Mouse (Mus musculus) cerebellum, adult 2 months (tissue): Measurements from ENCODE around the gene Pde10a.

Experiments used
- CTCF ChIP-seq: fragments of 200-500 bp; IDR thresholded peaks from 2 replicates; pipeline ENCODE4 v1.5.1; 2011; ENCODE audit warnings: low read depth, mild to moderate bottlenecking, control low read depth, low read length, moderate library complexity, borderline replicate concordance; ENCODE audit not compliant: insufficient read depth
- POLR2A ChIP-seq: fragments of 200-500 bp; IDR thresholded peaks from 2 replicates; pipeline ENCODE4 v1.6.1; 2011; ENCODE audit warnings: low read length, control low read depth, borderline replicate concordance; ENCODE audit not compliant: insufficient read depth

GRCm38 (mm10) chr17:8611916-8612315, 86.7 kb downstream of the Pde10a start:
- TF ChIP-seq CTCF: no peak
- no peak for TF ChIP-seq POLR2A
